Mouse (Mus musculus) B cell, adult 67 days (primary cell): ENCODE results near the gene Ankrd55. TPM values are rescaled to one million over a fixed set of nuclear protein-coding genes. Genes with fewer than 3 reads are reported as not detected.

ENCODE experiments used
- total RNA-seq, 2 experiments: library from RNA; stranded (reverse); gene quantifications; 4 replicates each; pipeline ENCODE4 v1.2.4; 2023

Ankrd55 gene
- total RNA-seq, result under 1 TPM; 0.49 to 0.95 TPM

DNA sequence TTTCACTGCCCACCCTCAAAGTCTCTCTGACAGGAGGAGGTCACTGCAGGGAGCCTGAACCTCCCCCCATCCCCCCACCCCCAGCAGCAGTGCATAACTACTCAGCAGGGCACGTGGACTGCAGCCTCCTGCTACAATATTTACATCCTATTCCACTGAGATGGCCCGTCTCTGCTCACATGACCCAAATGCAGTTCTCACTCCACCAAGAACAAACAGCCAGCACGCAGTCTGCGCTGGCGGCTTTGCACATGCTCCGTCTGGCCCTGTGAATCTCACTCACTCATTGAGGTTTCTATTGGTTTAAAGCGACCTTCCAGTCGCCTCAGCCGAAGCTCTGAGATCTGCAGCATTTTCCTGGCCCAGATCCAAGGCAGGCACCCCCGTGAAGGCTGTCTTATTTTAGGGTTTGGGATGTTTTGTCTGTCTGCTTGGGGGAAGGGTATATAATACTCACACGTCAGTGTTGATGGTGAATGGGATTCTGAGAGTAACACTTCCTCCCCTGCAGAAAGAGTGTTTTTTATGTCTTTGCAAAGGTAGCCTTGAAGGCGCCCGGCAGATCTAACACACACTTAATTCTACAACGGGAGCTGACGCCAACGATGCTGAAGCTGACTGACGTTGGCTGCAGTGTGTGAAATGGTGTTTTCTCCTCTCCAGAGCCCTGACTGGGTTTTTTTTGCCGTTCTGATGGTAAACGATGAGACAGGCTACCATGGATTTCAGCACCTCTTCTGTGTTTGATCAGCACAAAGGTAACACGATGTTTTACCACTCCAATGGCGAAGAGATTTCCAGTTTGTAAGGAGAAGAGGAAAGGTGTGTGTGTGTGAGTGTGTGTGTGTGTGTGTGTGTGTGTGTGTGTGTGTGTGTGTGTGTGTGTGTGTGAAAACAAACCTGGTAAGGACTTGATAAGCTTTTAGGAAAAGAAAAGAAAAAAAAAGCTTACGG is at the start of gene Ankrd55:
Gene Ankrd55, plus strand, starts transcription at position 227 of the 954 bp plus-strand sequence.

Other genes starting within 250 kb of the Ankrd55 start
- 10 to 100 TPM; 15.9 to 26.8 TPM for gene Il6st, start 175.6 kb downstream of the Ankrd55 start, total RNA-seq